Mouse (Mus musculus) midbrain, postnatal 0 days (tissue): ENCODE measurements at regions not wholly inside any gene's neighbourhood (a gene's known extent, or its start where the extent isn't known, plus 50 kb on each side); places are given as distances from the start of the nearest gene placed in this dataset.
A peak's percentile ranks its signal among the peaks of the same experiment; 100 is the strongest.

ENCODE experiments used
- ATAC-seq: fragments of 200-750 bp; cut with Nextera tagmentation; 2 replicates; pipeline ENCODE4 v1.8.0; 2017; ENCODE audit warnings: moderate number of reproducible peaks, mild to moderate bottlenecking, moderate TSS enrichment, moderate library complexity; ENCODE audit not compliant: low FRiP score
- DNase-seq: peaks from one replicate; pipeline ENCODE4 v3.0.0-alpha.2; 2015; ENCODE audit warnings: low spot score
- H3K27ac ChIP-seq: fragments of 300-500 bp; sonication (generic); 2 replicates; pipeline ENCODE4 v1.5.1; 2014; ENCODE audit warnings: low read depth, mild to moderate bottlenecking, low read length, mixed read lengths
- H3K27me3 ChIP-seq: fragments of 300-500 bp; sonication (generic); 2 replicates; pipeline ENCODE4 v1.6.1; 2014; ENCODE audit warnings: low read length, control low read depth, mixed read lengths; ENCODE audit not compliant: insufficient read depth
- H3K36me3 ChIP-seq: fragments of 300-500 bp; sonication (generic); 2 replicates; pipeline ENCODE4 v1.6.1; 2014; ENCODE audit warnings: low read length, control low read depth, mixed read lengths; ENCODE audit not compliant: insufficient read depth
- H3K4me1 ChIP-seq: fragments of 300-500 bp; sonication (generic); 2 replicates; pipeline ENCODE4 v1.6.1; 2014; ENCODE audit warnings: mild to moderate bottlenecking, control low read depth, antibody characterized with exemption, low read length, mixed read lengths; ENCODE audit not compliant: insufficient read depth
- H3K4me2 ChIP-seq: fragments of 300-500 bp; sonication (generic); 2 replicates; pipeline ENCODE4 v1.6.1; 2014; ENCODE audit warnings: low read depth, mild to moderate bottlenecking, low read length, mixed read lengths; ENCODE audit not compliant: poor library complexity, severe bottlenecking
- H3K4me3 ChIP-seq: fragments of 300-500 bp; sonication (generic); 2 replicates; pipeline ENCODE4 v1.5.1; 2014; ENCODE audit warnings: low read depth, mild to moderate bottlenecking, low read length, moderate library complexity
- H3K9ac ChIP-seq: fragments of 300-500 bp; sonication (generic); replicated peaks from 2 replicates; pipeline ENCODE4 v1.6.1; 2014; ENCODE audit warnings: mild to moderate bottlenecking, low read length, moderate library complexity, mixed read lengths; ENCODE audit not compliant: poor library complexity, severe bottlenecking
- H3K9me3 ChIP-seq: fragments of 300-500 bp; sonication (generic); 2 replicates; pipeline ENCODE4 v1.6.1; 2016; ENCODE audit warnings: low read length, control low read depth
- CTCF ChIP-seq: IDR thresholded peaks from 2 replicates; pipeline ENCODE4 v1.5.1; 2016; ENCODE audit warnings: antibody characterized with exemption, mild to moderate bottlenecking
- WGBS: fragments of 180-500 bp; shearing (Covaris S2); extraction: QIAGEN DNeasy Blood & Tissue Kit; methylation state at CpG from one replicate; pipeline ENCODE4 v1.1.7; 2014; 5-methylcytosine and 5-hydroxymethylcytosine counted together

- 71% methylated on average over 3 of the region's 3 CpGs for WGBS
- TF ChIP-seq CTCF = no peak
- Histone ChIP-seq H3K27me3 (peaks cover 7% of the 10 kb centered on the region), H3K4me3 (no peak overlapping the region), H3K4me2 (no peak overlapping the region), H3K27ac (no peak overlapping the region), H3K4me1 (no peaks in the 10 kb centered on the region), H3K9ac (no peak overlapping the region), H3K9me3 (no peaks in the 10 kb centered on the region), H3K36me3 (no peaks in the 10 kb centered on the region)
- DNase-seq (no peak), ATAC-seq (no peak)
Measured at GRCm38 (mm10) chr2:179181366-179181765, 260.9 kb upstream of the Cdh4 start.

- no peaks in the 10 kb centered on the region for H3K27me3 ChIP-seq
- no peak overlapping the region for H3K27ac ChIP-seq
- no peak overlapping the region for H3K4me3 ChIP-seq
- H3K4me1 ChIP-seq = no peaks in the 10 kb centered on the region
- H3K36me3 ChIP-seq = no peaks in the 10 kb centered on the region
- peak; percentile 39 for DNase-seq
- no peak overlapping the region for H3K9ac ChIP-seq
- no peaks in the 10 kb centered on the region for H3K9me3 ChIP-seq
- TF ChIP-seq CTCF = no peak
- WGBS = 65% methylated on average over 4 of the region's 4 CpGs
- no peak overlapping the region for H3K4me2 ChIP-seq
- no peak for ATAC-seq
Measured at GRCm38 (mm10) chr2:179182123-179182522, 260.1 kb upstream of the Cdh4 start.

- 0 out of 2 replicates have a peak overlapping the region, but pooled peaks have one; percentile 2 for H3K27ac ChIP-seq
- no peaks in the 10 kb centered on the region for H3K27me3 ChIP-seq
- H3K9me3 ChIP-seq = no peaks in the 10 kb centered on the region
- no peak overlapping the region for H3K4me3 ChIP-seq
- DNase-seq (no peak), ATAC-seq (no peak; the same call in 1 of the 2 replicates)
- no peak for TF ChIP-seq CTCF
- WGBS = 36% methylated on average over 6 of the region's 6 CpGs
- H3K4me2 ChIP-seq = no peak overlapping the region
- H3K36me3 ChIP-seq = no peaks in the 10 kb centered on the region
- no peak overlapping the region for H3K9ac ChIP-seq
- peaks cover 4% of the 10 kb centered on the region; the same call in 1 of the 2 replicates for H3K4me1 ChIP-seq
Measured at GRCm38 (mm10) chr2:179192906-179193496, 249.2 kb upstream of the Cdh4 start.

- H3K4me1 ChIP-seq = peaks cover 4% of the 10 kb centered on the region; the same call in 1 of the 2 replicates
- peak; percentile 47; the same call in 1 of the 2 replicates for ATAC-seq
- no peaks in the 10 kb centered on the region for H3K27me3 ChIP-seq
- H3K36me3 ChIP-seq = no peaks in the 10 kb centered on the region
- WGBS = 40% methylated on average over 9 of the region's 9 CpGs
- no peak overlapping the region for H3K4me2 ChIP-seq
- no peak overlapping the region for H3K4me3 ChIP-seq
- DNase-seq = peak; percentile 81
- H3K9me3 ChIP-seq = no peaks in the 10 kb centered on the region
- no peak overlapping the region for H3K27ac ChIP-seq
- no peak overlapping the region for H3K9ac ChIP-seq
- TF ChIP-seq CTCF = peak; percentile 80
Measured at GRCm38 (mm10) chr2:179193507-179194160, 248.6 kb upstream of the Cdh4 start.

GRCm38 (mm10) chr2:179197471-179197870 is 244.8 kb upstream of the Cdh4 start:
- ATAC-seq (no peak), DNase-seq (no peak)
- Histone ChIP-seq H3K4me3 (no peak overlapping the region), H3K4me2 (no peak overlapping the region), H3K4me1 (peaks cover 4% of the 10 kb centered on the region; the same call in 1 of the 2 replicates), H3K36me3 (no peaks in the 10 kb centered on the region), H3K27me3 (no peaks in the 10 kb centered on the region), H3K9ac (no peak overlapping the region), H3K27ac (no peak overlapping the region), H3K9me3 (no peaks in the 10 kb centered on the region)
- WGBS = 94% methylated on average over 1 of the region's 1 CpGs
- no peak for TF ChIP-seq CTCF

- no peak overlapping the region for H3K4me2 ChIP-seq
- no peaks in the 10 kb centered on the region for H3K27me3 ChIP-seq
- H3K36me3 ChIP-seq = no peaks in the 10 kb centered on the region
- no peak for TF ChIP-seq CTCF
- ATAC-seq (no peak), DNase-seq (no peak)
- no peak overlapping the region for H3K4me3 ChIP-seq
- WGBS = 15% methylated on average over 6 of the region's 6 CpGs
- no peak overlapping the region for H3K9ac ChIP-seq
- no peaks in the 10 kb centered on the region for H3K4me1 ChIP-seq
- H3K27ac ChIP-seq = no peak overlapping the region
- H3K9me3 ChIP-seq = no peaks in the 10 kb centered on the region
Measured at GRCm38 (mm10) chr2:179200495-179200894, 241.7 kb upstream of the Cdh4 start.
